Mouse (Mus musculus) gastrocnemius, postnatal 25 days (tissue): ENCODE results near the gene Sgpp1. TPM values are rescaled to one million over a fixed set of nuclear protein-coding genes. Genes with fewer than 3 reads are reported as not detected.
A peak's percentile ranks its signal among the peaks of the same experiment; 100 is the strongest.
"Not testable (repeated sequence)": the region's sequence is repeated elsewhere in the genome, so short reads cannot be mapped to it uniquely, and the experiment has no call there.

Experiments
- DNase-seq: peaks from one replicate; pipeline ENCODE4 v3.0.0; 2022
- total RNA-seq, 2 experiments: library from RNA; stranded (reverse); gene quantifications; 1 replicate in 1 of 2; 2 replicates in 1 of 2; pipeline ENCODE4 v1.2.3; 2021

The Sgpp1 gene
- total RNA-seq, 2 experiments from 2014 or later: 12.3 to 12.9 TPM

DNA sequence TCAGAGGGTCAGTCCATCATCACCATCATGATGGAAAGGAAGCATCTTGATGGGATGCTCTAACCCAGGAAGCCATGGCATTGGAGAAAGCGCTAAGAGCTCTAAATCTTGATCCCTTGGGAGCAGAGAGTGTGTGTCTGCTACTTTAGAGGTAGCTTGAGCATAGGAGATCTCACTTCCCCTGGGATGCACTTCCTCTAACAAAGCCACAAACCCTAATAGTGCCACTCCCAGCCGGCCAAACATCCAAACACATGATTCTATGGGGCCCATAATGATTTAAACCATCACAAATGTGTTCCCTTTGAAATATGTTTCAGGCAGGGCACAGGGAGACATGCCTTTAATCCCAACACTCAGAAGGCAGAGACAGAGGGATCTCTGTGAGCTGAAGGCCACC is 46.5 kb downstream of the Sgpp1 start:
- DNase-seq: no peak

DNA sequence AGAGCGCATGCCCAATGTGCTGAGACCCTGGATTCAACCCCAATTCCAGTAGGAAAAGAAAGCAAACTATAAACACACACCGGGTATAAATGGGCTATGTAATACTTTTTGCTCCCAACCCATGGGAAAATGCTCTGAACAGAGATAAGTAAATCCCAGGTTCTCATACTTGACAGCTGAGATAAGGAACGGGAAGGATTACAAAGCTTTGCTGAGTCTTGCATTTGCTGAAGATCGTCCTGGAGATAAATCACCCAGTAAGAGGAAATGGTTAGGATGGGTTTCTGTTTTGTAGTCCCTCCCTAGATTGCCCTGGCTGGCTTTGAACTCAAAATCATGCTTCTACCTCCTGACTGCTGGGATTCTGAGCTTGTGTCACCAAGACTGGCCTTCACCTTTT is 48.2 kb downstream of the Sgpp1 start:
- no peak for DNase-seq

DNA sequence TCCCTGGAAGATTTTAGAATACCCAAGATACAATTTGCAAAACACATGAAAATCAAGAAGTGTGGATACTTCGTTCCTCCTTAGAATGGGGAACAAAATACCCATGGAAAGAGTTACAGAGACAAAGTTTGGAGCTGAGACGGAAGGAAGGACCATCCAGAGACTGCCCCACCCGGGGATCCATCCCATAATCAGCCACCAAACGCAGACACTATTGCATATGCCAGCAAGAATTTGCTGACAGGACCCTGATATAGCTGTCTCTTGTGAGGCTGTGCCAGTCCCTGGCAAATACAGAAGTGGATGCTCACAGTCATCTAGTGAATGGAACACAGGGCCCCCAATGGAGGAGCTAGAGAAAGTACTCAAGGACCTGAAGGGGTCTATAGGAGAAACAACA is 51.5 kb downstream of the Sgpp1 start:
- DNase-seq: not testable (repeated sequence)

DNA sequence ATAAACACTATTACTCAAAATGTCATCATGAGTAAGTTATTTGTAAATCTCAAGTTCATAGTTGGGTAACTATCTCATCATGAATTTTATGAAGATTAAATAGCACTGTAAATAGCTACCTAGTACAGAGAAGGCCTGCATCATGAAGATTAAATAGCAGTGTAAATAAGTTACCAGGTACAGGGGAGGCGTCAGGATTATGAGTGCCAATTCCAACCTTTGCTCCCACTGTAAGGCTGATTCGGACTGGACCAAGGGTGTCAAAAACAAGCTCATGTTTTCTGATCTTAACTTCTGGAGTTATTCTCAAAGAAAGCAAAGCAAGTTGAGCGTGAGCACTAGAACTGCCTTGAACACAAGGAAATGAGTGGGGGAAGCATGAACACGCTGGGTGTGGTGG is 51.9 kb downstream of the Sgpp1 start:
- no peak for DNase-seq

DNA sequence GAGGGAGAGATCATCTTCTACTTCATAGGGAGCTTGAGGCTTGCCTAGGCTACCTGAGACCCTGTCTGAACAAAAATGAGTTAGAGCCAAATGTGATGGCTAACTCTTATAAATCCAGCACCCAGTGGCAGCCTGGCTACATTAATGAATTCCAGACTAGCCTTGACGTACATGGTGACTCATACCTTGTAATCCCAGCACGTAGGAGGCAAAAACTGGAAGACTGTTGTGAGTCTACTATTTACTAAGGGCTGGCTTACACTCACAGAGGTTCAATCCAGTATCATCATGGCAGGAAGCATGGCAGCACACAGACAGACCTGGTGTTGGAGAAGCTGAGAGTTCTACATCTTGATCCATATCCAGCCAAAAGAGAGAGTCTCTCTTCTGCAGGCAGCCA is 52.7 kb downstream of the Sgpp1 start:
- DNase-seq: no peak

DNA sequence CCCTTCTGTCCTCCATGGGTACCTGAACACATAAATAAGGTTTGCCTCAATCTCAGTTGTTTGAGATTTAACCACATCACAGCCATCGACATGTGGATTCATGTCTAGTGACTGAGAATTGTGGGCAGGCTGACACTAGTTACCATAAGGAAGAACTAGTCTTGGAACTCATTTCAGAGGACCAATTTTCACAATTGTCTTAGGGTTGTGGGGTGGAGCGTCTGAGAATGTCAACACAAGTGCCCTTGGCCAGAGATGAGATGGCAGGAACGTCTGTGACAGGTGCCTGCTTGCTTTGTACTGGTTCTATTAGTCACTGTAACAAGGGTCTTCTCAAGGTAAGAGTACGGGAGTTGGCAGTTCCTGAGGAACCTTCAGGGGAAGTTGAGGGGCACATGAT is 54.4 kb downstream of the Sgpp1 start:
- no peak for DNase-seq

DNA sequence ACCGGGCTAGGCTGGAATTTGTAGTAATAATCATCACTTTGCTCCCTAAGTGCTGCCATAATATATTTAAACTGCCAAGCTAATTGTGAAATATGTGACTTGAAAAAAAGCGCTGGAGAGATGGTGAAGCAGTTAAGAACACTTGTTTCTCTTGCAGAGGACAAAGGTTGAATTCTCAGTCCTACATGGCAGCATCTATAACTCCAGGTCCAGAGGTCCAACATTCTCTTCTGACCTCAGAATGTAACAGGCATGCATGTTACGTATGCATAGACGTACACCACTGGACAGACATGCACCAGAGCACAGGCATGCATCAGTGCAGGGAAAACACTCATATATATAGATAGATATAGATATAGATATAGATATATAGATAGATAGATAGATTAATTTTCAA is 57.1 kb downstream of the Sgpp1 start:
- no peak for DNase-seq

DNA sequence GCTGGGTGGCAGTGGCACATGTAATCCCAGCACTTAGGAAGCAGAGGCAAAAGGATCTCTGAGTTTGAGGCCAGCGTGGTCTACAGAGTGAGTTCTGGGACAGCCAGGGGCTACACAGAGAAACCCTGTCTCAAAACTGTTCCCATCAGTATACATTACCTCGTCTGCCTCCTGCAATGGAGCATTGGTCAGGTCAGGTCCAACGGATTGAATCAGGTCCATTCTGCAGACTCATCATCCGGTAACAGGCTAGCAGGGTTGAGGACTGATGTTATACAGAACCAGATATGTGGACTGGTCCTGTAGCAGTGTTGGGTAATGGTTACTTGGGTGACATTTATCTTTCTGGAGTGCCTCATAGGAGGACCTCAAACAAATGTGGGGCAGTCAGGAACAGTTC is 62.9 kb downstream of the Sgpp1 start:
- DNase-seq: no peak

DNA sequence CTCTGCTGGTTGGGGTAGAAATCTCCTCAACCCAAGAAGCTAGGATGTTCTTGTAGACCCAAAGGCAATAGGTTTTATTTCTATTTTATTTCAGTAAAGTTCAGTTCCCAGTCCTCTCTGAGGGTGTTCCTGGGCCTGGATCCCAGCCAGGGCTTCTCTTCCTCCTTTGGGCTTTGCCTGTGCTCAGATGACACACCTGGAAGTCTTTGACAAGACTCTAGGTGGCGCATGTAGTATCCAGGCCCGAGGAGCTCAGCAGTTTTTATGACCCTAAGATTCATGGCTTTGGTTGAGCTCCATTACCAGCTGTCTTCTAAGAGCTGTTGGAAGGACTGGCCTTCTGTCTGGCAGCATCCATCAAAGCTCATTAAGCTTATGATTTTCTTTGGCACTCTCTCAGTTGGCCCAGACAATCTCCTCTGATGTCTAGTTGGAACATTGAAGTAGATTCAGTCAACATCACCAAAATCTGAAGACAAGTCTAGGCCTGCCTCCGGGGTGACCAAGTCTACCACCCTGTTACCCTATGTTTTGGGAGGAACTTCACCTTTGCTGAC is 63.7 kb downstream of the Sgpp1 start:
- no peak for DNase-seq

DNA sequence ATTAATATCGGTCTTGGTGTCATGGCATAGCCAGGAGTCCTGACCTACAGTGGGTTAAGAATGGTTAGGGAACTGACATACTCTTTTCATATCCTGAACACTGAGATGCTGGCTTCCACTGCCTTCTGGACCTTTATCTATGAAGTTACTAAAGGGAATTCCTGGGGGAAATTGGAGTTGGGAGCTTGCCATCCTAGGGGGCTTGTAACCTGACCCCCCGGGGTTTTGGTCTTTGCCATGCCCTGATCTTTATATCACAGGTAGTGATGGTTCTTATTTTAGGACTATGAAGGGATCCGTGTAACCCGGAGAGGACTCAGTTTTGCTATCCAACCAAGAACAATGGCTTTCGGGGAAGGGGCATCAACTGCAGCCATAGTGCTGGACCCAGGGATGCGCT is 64.9 kb downstream of the Sgpp1 start:
- DNase-seq: no peak

DNA sequence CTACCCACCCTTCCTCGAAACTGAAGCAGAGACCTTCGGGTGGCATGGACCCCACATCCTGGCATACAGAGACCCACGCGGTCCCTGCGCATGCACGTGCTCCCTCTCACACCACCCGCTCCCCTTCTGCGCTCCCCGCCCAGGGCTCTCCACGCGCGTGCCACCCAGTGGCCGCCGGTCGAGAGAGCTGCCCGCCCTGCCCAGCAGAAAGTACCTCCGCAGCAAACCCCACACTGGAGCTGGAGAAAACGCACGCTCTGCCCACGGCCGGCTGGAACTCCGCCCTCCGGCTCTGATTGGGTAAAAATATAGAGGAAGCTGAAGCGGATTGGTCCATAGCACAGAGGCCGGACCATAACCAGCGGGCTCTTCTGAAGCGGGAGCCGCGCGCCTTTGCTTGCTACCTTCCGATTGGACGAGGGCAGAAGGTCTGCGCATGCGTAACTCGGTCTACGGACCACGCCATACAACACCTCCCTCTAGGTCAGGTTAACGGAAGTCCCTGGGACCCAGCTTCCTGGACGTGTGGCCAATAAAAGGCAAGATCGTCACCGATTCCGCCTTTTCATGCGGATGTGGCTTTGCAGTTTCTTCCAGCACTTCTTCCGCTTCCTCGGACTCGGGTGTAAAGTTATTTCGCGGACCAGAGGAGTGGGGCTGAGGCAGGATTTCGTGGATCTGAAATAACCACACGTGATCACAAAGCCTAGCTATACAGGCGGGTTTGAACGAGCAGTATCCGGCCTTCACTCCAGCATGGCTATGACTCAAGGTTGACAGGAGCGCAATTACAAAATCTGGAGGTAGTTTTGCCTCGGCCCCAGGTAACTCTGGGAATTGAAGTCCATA is 66.0 kb downstream of the Sgpp1 start, which contains the start of gene Wdr89:
TSS of gene Wdr89 (minus strand) at position 280 of the 849 bp plus-strand sequence.
- DNase-seq: peak; percentile 100

DNA sequence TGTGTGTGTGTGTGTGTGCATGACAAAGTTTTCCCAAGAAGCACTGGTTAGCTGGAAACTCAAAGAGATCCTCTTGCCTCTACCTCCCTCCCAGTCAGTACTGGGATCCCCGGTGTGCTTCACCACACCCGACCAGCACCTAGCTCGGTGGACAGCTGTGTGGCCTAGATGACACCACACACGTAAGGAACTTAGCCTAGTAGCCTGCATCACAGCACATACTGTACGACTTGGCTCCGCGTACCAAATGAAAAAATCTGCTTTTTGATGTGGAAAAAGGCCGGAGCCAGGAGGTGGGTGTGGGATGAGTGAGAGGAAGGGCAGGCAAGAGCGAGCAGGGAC is 66.6 kb downstream of the Sgpp1 start:
- DNase-seq: no peak

DNA sequence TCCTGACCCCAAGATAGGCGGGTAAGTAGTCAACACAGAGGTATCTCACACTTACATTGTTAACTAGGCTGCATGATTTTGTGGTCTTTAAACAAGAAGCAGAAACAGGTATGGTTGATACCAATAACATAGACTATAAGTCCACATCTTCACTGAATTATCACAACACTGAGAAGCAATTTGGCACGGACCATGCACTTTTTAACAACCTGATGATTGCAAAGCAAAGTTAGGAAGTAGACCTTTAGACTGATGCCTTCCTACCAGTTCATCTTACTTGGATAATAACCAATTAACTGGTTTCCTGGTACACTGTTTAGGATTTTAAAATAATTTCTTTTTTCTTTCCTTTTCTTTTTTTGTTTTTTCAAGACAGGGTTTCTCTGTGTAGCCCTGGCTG is 67.3 kb downstream of the Sgpp1 start:
- DNase-seq: no peak

DNA sequence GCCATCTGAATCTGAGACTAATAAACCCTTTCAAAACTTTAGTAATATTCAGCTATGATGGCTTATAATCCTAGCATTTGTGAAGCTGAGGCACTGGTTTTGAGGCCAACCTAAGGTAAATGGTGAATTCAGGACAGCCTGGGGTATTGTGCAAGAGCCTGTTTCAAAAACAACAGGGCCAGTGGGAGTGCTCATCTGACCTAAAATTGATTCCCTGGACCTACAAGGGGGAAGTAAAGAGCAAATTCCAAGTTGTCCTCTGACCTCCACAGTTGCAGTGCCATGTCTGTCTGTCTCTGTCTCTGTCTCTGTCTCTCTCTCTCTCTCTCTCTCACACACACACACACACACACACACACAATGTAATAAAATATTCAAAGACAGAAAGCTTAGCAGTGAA is 68.6 kb downstream of the Sgpp1 start:
- no peak for DNase-seq

DNA sequence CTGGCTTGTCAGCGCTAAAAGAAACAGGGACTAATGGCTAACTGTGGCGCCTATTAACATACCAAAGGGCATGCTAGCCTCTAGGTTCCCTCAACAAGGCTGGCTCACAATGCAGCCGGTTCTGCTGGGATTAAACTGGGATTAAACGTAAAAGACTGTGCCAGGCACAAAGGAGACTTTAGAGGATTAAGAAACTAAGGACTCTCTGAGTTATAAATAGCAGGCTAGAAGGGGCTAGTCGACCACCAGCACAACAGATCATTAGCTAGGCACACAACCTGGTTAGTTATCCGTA is 71.1 kb downstream of the Sgpp1 start:
- no peak for DNase-seq

Other genes with a start within 250 kb of the Sgpp1 start
- gene Ppp2r5e, start 139.5 kb downstream of the Sgpp1 start, total RNA-seq: 10 to 100 TPM; 25.3 to 26.7 TPM
- 1 to 10 TPM; 1.6 to 1.7 TPM for gene Wdr89, start 66.2 kb downstream of the Sgpp1 start, total RNA-seq
- gene Syne2, start 82.4 kb upstream of the Sgpp1 start, total RNA-seq: 10 to 100 TPM; 13.2 to 13.5 TPM